ENCODE assay signal across 11 mouse cellular contexts in genomic region chr1:82243260-82243825, GRCm38 (mm10). TPM values are rescaled to one million over a fixed set of nuclear protein-coding genes. Genes with fewer than 3 reads are reported as not detected.
DNase-seq lines count a peak whose midpoint lies in the region; ATAC-seq and TF ChIP-seq lines count a peak whose summit lies in the region.
"Had no signal": no experiment of that assay in that cellular context is flagged by ENCODE, and none has a peak within 500 bp of the region (broad histone marks: within the 10 kb centered on the region; RNA-seq: fewer than 3 reads in every experiment).

No protein-coding gene starts in this region.

- ATAC-seq in hindbrain, embryonic 15.5 days (ENCODE audit: low FRiP score, low read depth), result peak; percentile 75
- ATAC-seq in hindbrain, embryonic 11.5 days (ENCODE audit: low FRiP score), result no peak

- TF ChIP-seq CTCF in brain, embryonic 14.5 days (IDR thresholded peaks at IDR 0.05; ENCODE audit: borderline replicate concordance, extremely low read depth, insufficient read depth, insufficient read length), result no peak
- TF ChIP-seq CTCF in left cerebral cortex, adult 2 months (IDR thresholded peaks at IDR 0.05), result no peak

- 65% methylated on average over 6 of the region's 6 CpGs for WGBS in hindbrain, embryonic 15.5 days
- 88% methylated on average over 6 of the region's 6 CpGs for WGBS in hindbrain, embryonic 11.5 days

- no peak overlapping the region for H3K9ac ChIP-seq in hindbrain, embryonic 15.5 days
- no peak overlapping the region for H3K9ac ChIP-seq in hindbrain, embryonic 11.5 days (ENCODE audit: low read depth, low read length)
- H3K9ac ChIP-seq: neural tube, embryonic 12.5 days had no signal

- intact Hi-C loops in left cerebral cortex, adult 2 months (cut with DNase I), result no loop called here

- H3K36me3 ChIP-seq in hindbrain, embryonic 15.5 days, result no peaks in the 10 kb centered on the region
- H3K36me3 ChIP-seq in hindbrain, embryonic 11.5 days (ENCODE audit: control insufficient read depth, insufficient read depth, low read length), result no peaks in the 10 kb centered on the region
- H3K36me3 ChIP-seq: neural tube, embryonic 12.5 days had no signal

- H3K27me3 ChIP-seq in hindbrain, embryonic 15.5 days, result no peaks in the 10 kb centered on the region
- H3K27me3 ChIP-seq in hindbrain, embryonic 11.5 days (ENCODE audit: control insufficient read depth, insufficient read depth, low read length), result no peaks in the 10 kb centered on the region
- H3K27me3 ChIP-seq: neural tube, embryonic 12.5 days had no signal

- DNase-seq in hindbrain, embryonic 11.5 days (ENCODE audit: low spot score), result no peak
- DNase-seq in adrenal gland, adult 8-10 months, result peak; percentile 38
- peak; percentile 77 for DNase-seq in brain, embryonic 14.5 days (ENCODE audit: low read depth)
- DNase-seq in gastrocnemius, postnatal 10 days, result peak; percentile 9
- no peak for DNase-seq in T-cell, adult 2 months (ENCODE audit: low spot score)
- DNase-seq in left cerebral cortex, adult 2 months (ENCODE audit: extremely low spot score in 1 of 2, low spot score in 2 of 2), result no peak
- no peak for DNase-seq in testis, postnatal 10 days (ENCODE audit: low spot score)
- DNase-seq: lung, postnatal 10 days had no signal

- 0 out of 2 replicates have a peak, but pooled peaks cover 3% of the 10 kb centered on the region for H3K4me1 ChIP-seq in hindbrain, embryonic 15.5 days (replicated peaks)
- no peaks in the 10 kb centered on the region for H3K4me1 ChIP-seq in hindbrain, embryonic 11.5 days (replicated peaks; ENCODE audit: control insufficient read depth, insufficient read depth, low read length)
- H3K4me1 ChIP-seq: neural tube, embryonic 12.5 days had no signal

- TF ChIP-seq POLR2A in brain, embryonic 14.5 days (IDR thresholded peaks at IDR 0.05; ENCODE audit: borderline replicate concordance, extremely low read depth, insufficient read depth, insufficient read length, poor library complexity, severe bottlenecking), result no peak

- no peaks in the 10 kb centered on the region for H3K9me3 ChIP-seq in hindbrain, embryonic 15.5 days
- H3K9me3 ChIP-seq in hindbrain, embryonic 11.5 days (ENCODE audit: control insufficient read depth, low read length), result no peaks in the 10 kb centered on the region
- H3K9me3 ChIP-seq: neural tube, embryonic 12.5 days had no signal

- no peak overlapping the region for H3K4me3 ChIP-seq in hindbrain, embryonic 15.5 days
- no peak overlapping the region for H3K4me3 ChIP-seq in hindbrain, embryonic 11.5 days (ENCODE audit: low read depth, low read length)
- no peak overlapping the region for H3K4me3 ChIP-seq in left cerebral cortex, adult 2 months
- H3K4me3 ChIP-seq: neural tube, embryonic 12.5 days had no signal

- no peak overlapping the region for H3K27ac ChIP-seq in hindbrain, embryonic 15.5 days (replicated peaks)
- no peak overlapping the region for H3K27ac ChIP-seq in hindbrain, embryonic 11.5 days (ENCODE audit: low read depth, low read length)
- no peak overlapping the region for H3K27ac ChIP-seq in left cerebral cortex, adult 2 months
- H3K27ac ChIP-seq: neural tube, embryonic 12.5 days had no signal

- H3K4me2 ChIP-seq in hindbrain, embryonic 15.5 days, result no peak overlapping the region
- H3K4me2 ChIP-seq in hindbrain, embryonic 11.5 days (replicated peaks; ENCODE audit: low read depth, low read length), result no peak overlapping the region
- H3K4me2 ChIP-seq: neural tube, embryonic 12.5 days had no signal

RNA-seq across cellular contexts. Expression of gene Gm9747, which starts 10.4 kb away (rescaled TPM):
- 28.3 and 28.8 TPM in 2 replicates for polyA plus RNA-seq in hindbrain, embryonic 15.5 days (2015; fragmentation: Nextera tagmentation; extraction: Ambion mirVana)
- 31.1 and 32.8 TPM in 2 replicates for polyA plus RNA-seq in hindbrain, embryonic 11.5 days (2014; fragmentation: Nextera tagmentation; extraction: Ambion mirVana)
- not detected for total RNA-seq in adrenal gland, adult 8-10 months (2022)
- polyA plus RNA-seq in brain, embryonic 14.5 days (2012; rRNA removed), result 0.05 and 0.15 TPM in 2 replicates
- total RNA-seq in gastrocnemius, postnatal 10 days (2021), result not detected
- total RNA-seq in left cerebral cortex, adult 2 months (2021), result not detected
- polyA plus RNA-seq: spleen, adult 2 months had no signal

RNA-seq across cellular contexts. Expression of gene Irs1, which starts 47.9 kb away (rescaled TPM):
- polyA plus RNA-seq in hindbrain, embryonic 15.5 days (2015; fragmentation: Nextera tagmentation; extraction: Ambion mirVana), result 9.0 and 9.5 TPM in 2 replicates
- polyA plus RNA-seq in hindbrain, embryonic 11.5 days (2014; fragmentation: Nextera tagmentation; extraction: Ambion mirVana), result 7.4 and 8.7 TPM in 2 replicates
- total RNA-seq in adrenal gland, adult 8-10 months (2022), result 10 to 100 TPM in 3 of 4 experiments, 1 to 10 TPM in 1; 7.9 to 17.1 (median 13.2) TPM
- 11.8 and 17.6 TPM in 2 replicates for polyA plus RNA-seq in brain, embryonic 14.5 days (2012; rRNA removed)
- total RNA-seq in gastrocnemius, postnatal 10 days (2021), result 10 to 100 TPM; 62.4 to 76.2 TPM
- 10 to 100 TPM; 17.3 to 17.4 TPM for total RNA-seq in left cerebral cortex, adult 2 months (2021)

Comparison
In these comparisons a context has a peak if more than half of its experiments do, and no peak if none do; other contexts are left out.
1. DNase-seq: peak in adrenal gland, adult 8-10 months (single experiment), brain, embryonic 14.5 days (single experiment) and gastrocnemius, postnatal 10 days (single experiment); none in hindbrain, embryonic 11.5 days (single experiment), T-cell, adult 2 months (single experiment), left cerebral cortex, adult 2 months (0 of 2) and testis, postnatal 10 days (single experiment).